Mouse (Mus musculus) G1E (cell line): ENCODE measurements around the gene 1700037C18Rik. TPM values are rescaled to one million over a fixed set of nuclear protein-coding genes. Genes with fewer than 3 reads are reported as not detected.

Experiments used
- ATAC-seq: 2 replicates; pipeline ENCODE4 v1.8.0; 2016; ENCODE audit warnings: mild to moderate bottlenecking; ENCODE audit not compliant: insufficient number of reproducible peaks, poor library complexity, low FRiP score, severe bottlenecking; ENCODE audit errors: extremely low read depth
- DNase-seq: peaks from one replicate; pipeline ENCODE4 v3.0.0; 2012; ENCODE audit warnings: low spot score
- H3K27me3 ChIP-seq: 2 replicates; pipeline ENCODE4 v1.6.1; 2012; ENCODE audit warnings: mild to moderate bottlenecking, low read length, inconsistent platforms; ENCODE audit not compliant: insufficient read depth
- H3K36me3 ChIP-seq: replicated peaks from 2 replicates; pipeline ENCODE3; 2012; ENCODE audit warnings: mild to moderate bottlenecking, inconsistent platforms
- H3K4me1 ChIP-seq: 2 replicates; pipeline ENCODE4 v1.6.1; 2012; ENCODE audit warnings: low read depth, low read length, inconsistent platforms, mixed read lengths; ENCODE audit not compliant: insufficient read depth
- H3K4me3 ChIP-seq: 2 replicates; pipeline ENCODE4 v1.5.1; 2012; ENCODE audit warnings: low read depth, mild to moderate bottlenecking, inconsistent platforms, low read length, moderate library complexity, mixed read lengths
- H3K9me3 ChIP-seq: replicated peaks from 2 replicates; pipeline ENCODE4 v1.6.1; 2012; ENCODE audit warnings: inconsistent platforms
- CTCF ChIP-seq: IDR thresholded peaks from 2 replicates; pipeline ENCODE4 v1.5.1; 2012; ENCODE audit warnings: low read depth, low read length, inconsistent platforms, mixed read lengths
- GATA1 ChIP-seq: IDR thresholded peaks from 2 replicates; pipeline ENCODE4 v1.6.1; 2012; ENCODE audit warnings: borderline replicate concordance, low read length, inconsistent platforms, mixed read lengths
- GATA2 ChIP-seq: IDR thresholded peaks from 2 replicates; pipeline ENCODE4 v1.6.1; 2012; ENCODE audit warnings: low read depth, low read length, inconsistent platforms, borderline replicate concordance
- POLR2AphosphoS5 ChIP-seq: IDR thresholded peaks from 2 replicates; pipeline ENCODE4 v1.6.1; 2012; ENCODE audit warnings: low read depth, low read length, inconsistent platforms; ENCODE audit not compliant: insufficient replicate concordance
- TAL1 ChIP-seq: conservative IDR thresholded peaks from 2 replicates; pipeline ENCODE4 v1.6.1; 2012; ENCODE audit warnings: low read depth, low read length, inconsistent platforms, mixed read lengths
- polyA plus RNA-seq: library from polyadenylated mRNA; stranded (reverse); fragments of >175 nt; gene quantifications from 2 replicates; pipeline ENCODE4 v1.2.3, GENCODE M21; 2012
- total RNA-seq, 2 experiments: library from RNA; stranded (forward) in 1 of 2; stranded (reverse) in 1 of 2; fragments of 200-1000 nt in 1 of 2; fragments of >200 nt in 1 of 2; fragmentation: Nextera tagmentation in 1 of 2; gene quantifications; 2 replicates each; pipeline ENCODE4 v1.2.3; 2014 to 2017

Gene 1700037C18Rik
- total and polyA plus RNA-seq, 3 experiments, result 2.5 to 8.2 (median 6.2) TPM

DNA sequence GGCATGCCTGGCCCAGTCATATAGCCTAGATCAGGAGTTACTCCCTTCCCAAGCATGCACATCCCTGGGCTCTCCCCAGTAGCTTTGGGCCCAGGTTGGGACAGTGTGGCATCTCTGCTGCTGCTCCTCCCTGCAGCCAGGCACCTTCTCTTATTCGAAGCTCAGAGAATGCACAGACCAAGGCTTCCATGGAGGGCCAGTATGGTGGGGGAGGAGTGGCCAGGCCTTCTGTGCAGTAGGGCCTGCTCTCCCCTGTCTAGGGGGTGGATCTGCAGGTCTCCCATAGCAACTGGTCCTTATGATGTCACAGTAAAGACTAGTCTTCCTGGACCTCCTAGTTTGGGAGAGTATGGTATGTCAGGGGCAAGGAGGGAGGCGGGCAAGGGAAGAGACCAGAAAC, 1.0 kb downstream of the 1700037C18Rik start:
- Histone ChIP-seq H3K27me3 (no peaks in the 10 kb centered on the region), H3K36me3 (peaks cover 67% of the 10 kb centered on the region), H3K4me3 (peak overlapping the region; percentile 18; the same call in 1 of the 2 replicates), H3K9me3 (no peaks in the 10 kb centered on the region), H3K4me1 (peaks cover 19% of the 10 kb centered on the region)
- no peak for TF ChIP-seq TAL1
- TF ChIP-seq GATA1, result no peak
- no peak for TF ChIP-seq CTCF
- TF ChIP-seq GATA2, result no peak
- TF ChIP-seq POLR2AphosphoS5, result no peak
- ATAC-seq (no peak), DNase-seq (no peak)

DNA sequence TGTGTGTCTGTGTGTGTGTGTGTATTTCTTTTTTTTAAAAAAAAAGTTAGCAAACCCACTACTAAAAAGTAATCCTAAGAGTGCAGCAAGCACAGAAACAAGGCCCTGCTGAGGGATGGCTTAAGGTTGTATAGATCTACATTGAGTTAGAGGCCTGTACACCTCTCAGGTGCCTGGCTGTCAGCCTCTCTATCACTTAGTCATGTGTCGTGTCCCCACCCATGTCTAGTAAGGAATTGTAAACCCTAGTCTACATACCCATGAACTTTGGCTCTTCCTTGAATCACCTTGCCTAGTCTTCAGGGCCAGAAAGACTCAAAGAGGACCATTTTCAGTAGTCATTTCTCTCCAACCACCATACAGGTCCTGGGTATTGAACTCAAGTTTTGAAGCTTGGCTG, 11.9 kb downstream of the 1700037C18Rik start:
- peaks cover 15% of the 10 kb centered on the region for H3K4me1 ChIP-seq
- no peaks in the 10 kb centered on the region for H3K27me3 ChIP-seq
- TF ChIP-seq POLR2AphosphoS5, result no peak
- DNase-seq (no peak), ATAC-seq (no peak)
- no peak overlapping the region for H3K4me3 ChIP-seq
- H3K36me3 ChIP-seq, result peaks cover 92% of the 10 kb centered on the region
- no peaks in the 10 kb centered on the region for H3K9me3 ChIP-seq

DNA sequence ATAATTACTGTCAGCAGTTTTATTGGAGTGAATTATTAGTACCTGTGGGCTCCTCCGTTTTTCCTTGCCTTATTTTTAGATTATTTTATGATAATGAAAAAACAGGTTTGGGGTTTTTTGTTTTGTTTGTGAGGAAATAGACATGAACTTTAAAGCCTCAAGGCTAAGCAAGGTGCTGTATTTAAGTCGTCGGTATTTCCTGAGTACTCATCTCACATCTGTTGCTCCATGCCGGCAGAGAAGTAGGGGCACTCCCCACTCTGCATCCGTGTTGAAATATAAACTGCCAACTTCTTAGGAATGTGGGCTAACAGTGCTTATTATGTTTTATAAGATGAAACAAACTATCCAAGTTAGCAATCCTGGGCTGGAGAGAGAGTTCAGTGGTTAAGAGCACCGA, 12.4 kb downstream of the 1700037C18Rik start:
- H3K9me3 ChIP-seq, result no peaks in the 10 kb centered on the region
- ATAC-seq (no peak), DNase-seq (no peak)
- peaks cover 91% of the 10 kb centered on the region for H3K36me3 ChIP-seq
- H3K4me1 ChIP-seq, result peaks cover 15% of the 10 kb centered on the region
- no peaks in the 10 kb centered on the region for H3K27me3 ChIP-seq
- H3K4me3 ChIP-seq, result no peak overlapping the region
- no peak for TF ChIP-seq CTCF
- no peak for TF ChIP-seq GATA2
- TF ChIP-seq GATA1, result no peak
- no peak for TF ChIP-seq POLR2AphosphoS5
- no peak for TF ChIP-seq TAL1

DNA sequence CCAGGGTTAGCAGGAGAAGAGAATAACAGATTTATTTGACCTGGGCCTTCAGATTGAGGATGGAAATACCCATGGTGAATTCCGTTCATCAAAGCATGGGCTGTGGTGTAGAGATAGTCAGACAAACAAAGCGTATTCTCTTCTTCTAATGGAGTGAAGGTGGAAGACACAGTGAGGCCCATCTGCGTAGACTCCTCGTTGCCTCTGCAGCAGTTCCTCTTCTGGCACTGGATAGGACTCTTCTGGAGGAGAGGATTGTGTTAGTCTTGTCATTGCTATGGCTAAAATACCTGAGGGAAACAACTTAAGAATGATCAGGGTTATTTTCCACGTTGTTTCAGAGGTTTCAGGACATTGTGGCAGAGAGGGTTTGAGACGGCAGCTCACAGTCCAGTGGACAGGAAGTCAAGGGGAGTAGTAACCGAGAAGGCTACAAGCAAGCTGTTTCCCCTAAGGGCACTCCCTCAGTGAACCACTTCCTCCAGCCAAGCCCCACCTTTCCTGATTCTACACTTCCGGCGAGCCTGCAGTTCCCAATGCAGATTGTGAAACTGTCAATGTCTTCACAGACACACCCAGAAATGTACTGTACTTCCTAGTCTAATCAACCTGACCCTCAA, 13.2 kb downstream of the 1700037C18Rik start:
- Histone ChIP-seq H3K4me1 (peaks cover 15% of the 10 kb centered on the region), H3K36me3 (peaks cover 88% of the 10 kb centered on the region), H3K9me3 (no peaks in the 10 kb centered on the region), H3K4me3 (no peak overlapping the region), H3K27me3 (no peaks in the 10 kb centered on the region)
- TF ChIP-seq GATA2, result no peak
- TF ChIP-seq GATA1, result no peak
- TF ChIP-seq CTCF, result no peak
- DNase-seq (no peak), ATAC-seq (peak; percentile 94)

DNA sequence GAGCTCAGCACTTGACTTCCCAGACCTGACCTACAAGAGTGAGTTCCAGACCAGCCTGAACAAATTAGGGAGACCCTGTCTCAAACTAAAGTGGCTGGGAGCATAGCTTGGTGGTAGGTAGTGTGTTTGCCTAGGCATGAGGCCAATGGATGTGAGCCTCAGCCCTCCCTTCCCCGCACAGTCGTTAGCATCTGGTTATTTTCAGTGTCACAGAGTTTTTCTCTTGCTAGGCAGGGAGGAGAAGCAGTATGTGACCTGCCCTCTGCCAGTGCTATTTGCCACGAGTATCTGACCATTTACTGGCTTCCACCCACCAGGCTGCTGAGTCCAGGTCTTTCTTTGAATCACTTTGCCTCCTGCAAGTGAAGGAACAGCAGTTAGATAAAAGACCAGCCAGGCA, 14.8 kb downstream of the 1700037C18Rik start:
- Histone ChIP-seq H3K4me3 (no peak overlapping the region), H3K9me3 (no peaks in the 10 kb centered on the region), H3K36me3 (peaks cover 79% of the 10 kb centered on the region), H3K4me1 (peaks cover 15% of the 10 kb centered on the region), H3K27me3 (no peaks in the 10 kb centered on the region)
- ATAC-seq, result no peak
- no peak for DNase-seq
- TF ChIP-seq POLR2AphosphoS5 (no peak), TAL1 (no peak), GATA1 (no peak), GATA2 (no peak), CTCF (no peak)

DNA sequence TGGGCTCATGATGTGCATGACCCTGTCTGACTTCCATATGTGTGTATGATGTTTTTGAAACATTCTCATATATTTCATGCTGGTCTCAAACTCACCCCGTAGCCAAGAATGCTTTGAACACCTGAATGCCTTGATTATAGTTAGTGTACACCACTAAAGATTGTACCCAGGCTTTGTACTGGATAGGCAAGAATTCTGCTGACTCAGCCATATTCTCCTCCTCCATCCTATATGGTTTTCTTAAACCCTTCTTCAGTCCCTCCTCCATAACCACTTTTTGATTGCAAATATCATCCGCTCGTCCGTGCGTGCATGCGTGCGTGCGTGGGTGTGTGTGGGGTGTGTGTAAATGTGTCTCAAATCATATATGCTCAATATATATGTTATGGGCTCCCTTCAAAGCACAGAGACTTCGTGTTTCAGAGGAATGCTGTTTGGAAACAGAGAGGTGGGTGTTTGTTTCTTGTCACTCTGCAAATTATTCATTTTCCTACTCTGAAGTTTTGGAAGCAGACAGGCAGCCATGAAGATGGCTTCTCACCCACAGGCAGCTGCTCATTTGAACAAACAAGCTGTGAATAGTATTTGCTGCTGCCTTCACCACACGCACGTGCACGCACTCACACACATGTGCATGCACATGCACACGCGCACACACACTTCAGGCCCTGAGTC, 16.7 kb downstream of the 1700037C18Rik start:
- Histone ChIP-seq H3K4me3 (no peak overlapping the region), H3K9me3 (no peaks in the 10 kb centered on the region), H3K27me3 (no peaks in the 10 kb centered on the region), H3K4me1 (peaks cover 19% of the 10 kb centered on the region), H3K36me3 (peaks cover 73% of the 10 kb centered on the region)
- no peak for TF ChIP-seq CTCF
- no peak for TF ChIP-seq POLR2AphosphoS5
- no peak for TF ChIP-seq GATA1
- no peak for TF ChIP-seq GATA2
- no peak for TF ChIP-seq TAL1
- ATAC-seq, result no peak
- no peak for DNase-seq
